Mouse (Mus musculus) hindbrain, embryonic 16.5 days (tissue): ENCODE data around the gene Dand5. TPM values are rescaled to one million over a fixed set of nuclear protein-coding genes. Genes with fewer than 3 reads are reported as not detected.

Experiments
- ATAC-seq: fragments of 200-750 bp; cut with Nextera tagmentation; 2 replicates; pipeline ENCODE4 v1.8.0; 2017; ENCODE audit warnings: moderate TSS enrichment, moderate library complexity
- H3K27ac ChIP-seq: fragments of 300-500 bp; sonication (generic); 2 replicates; pipeline ENCODE4 v1.5.1; 2014; ENCODE audit warnings: low read depth, mild to moderate bottlenecking, control low read depth, low read length, moderate library complexity
- H3K27me3 ChIP-seq: fragments of 300-500 bp; sonication (generic); replicated peaks from 2 replicates; pipeline ENCODE4 v1.6.1; 2014; ENCODE audit warnings: low read length; ENCODE audit not compliant: control insufficient read depth, insufficient read depth
- H3K36me3 ChIP-seq: fragments of 300-500 bp; sonication (generic); 2 replicates; pipeline ENCODE4 v1.6.1; 2014; ENCODE audit warnings: mild to moderate bottlenecking, low read length, moderate library complexity, mixed read lengths; ENCODE audit not compliant: control insufficient read depth, insufficient read depth
- H3K4me1 ChIP-seq: fragments of 300-500 bp; sonication (generic); 2 replicates; pipeline ENCODE4 v1.6.1; 2014; ENCODE audit warnings: low read depth, low read length; ENCODE audit not compliant: control insufficient read depth, insufficient read depth
- H3K4me2 ChIP-seq: fragments of 300-500 bp; sonication (generic); 2 replicates; pipeline ENCODE4 v1.6.1; 2014; ENCODE audit warnings: mild to moderate bottlenecking, low read length, control low read depth, moderate library complexity
- H3K4me3 ChIP-seq: fragments of 300-500 bp; sonication (generic); 2 replicates; pipeline ENCODE4 v1.5.1; 2014; ENCODE audit warnings: mild to moderate bottlenecking, low read length, control low read depth, moderate library complexity
- H3K9ac ChIP-seq: fragments of 300-500 bp; sonication (generic); 2 replicates; pipeline ENCODE4 v1.6.1; 2014; ENCODE audit warnings: low read depth, mild to moderate bottlenecking, control low read depth, low read length, moderate library complexity
- H3K9me3 ChIP-seq: fragments of 300-500 bp; sonication (generic); 2 replicates; pipeline ENCODE4 v1.6.1; 2014; ENCODE audit warnings: mild to moderate bottlenecking, low read length, moderate library complexity; ENCODE audit not compliant: control insufficient read depth
- WGBS: fragments of 180-500 bp; shearing (Covaris S2); extraction: QIAGEN DNeasy Blood & Tissue Kit; methylation state at CpG from one replicate; pipeline ENCODE4 v1.1.7; 2014; 5-methylcytosine and 5-hydroxymethylcytosine counted together
- polyA plus RNA-seq: library from polyadenylated mRNA; unstranded; fragments of >200 nt; fragmentation: Nextera tagmentation; extraction: Ambion mirVana; gene quantifications from 2 replicates; pipeline ENCODE4 v1.2.1, GENCODE M21; 2015

Gene Dand5
- polyA plus RNA-seq, 1 experiment from 2014 or later, result 17.1 TPM

GRCm38 (mm10) chr8:84787523-84788302, 34.9 kb downstream of the Dand5 start:
- no peak overlapping the region for H3K4me3 ChIP-seq
- no peak overlapping the region for H3K4me2 ChIP-seq
- H3K27ac ChIP-seq, result no peak overlapping the region
- no peaks in the 10 kb centered on the region for H3K9me3 ChIP-seq
- no peak for ATAC-seq
- peaks cover 32% of the 10 kb centered on the region for H3K27me3 ChIP-seq
- peaks cover 61% of the 10 kb centered on the region for H3K4me1 ChIP-seq
- H3K9ac ChIP-seq, result no peak overlapping the region; the same call in 1 of the 2 replicates
- 16% methylated on average over 14 of the region's 14 CpGs for WGBS
- H3K36me3 ChIP-seq, result no peaks in the 10 kb centered on the region

- Histone ChIP-seq H3K27ac (peak overlapping the region; percentile 39), H3K36me3 (no peaks in the 10 kb centered on the region), H3K9ac (peak overlapping the region; percentile 13), H3K4me3 (no peak overlapping the region), H3K27me3 (peaks cover 35% of the 10 kb centered on the region), H3K4me2 (peak overlapping the region; percentile 39), H3K4me1 (peaks cover 64% of the 10 kb centered on the region), H3K9me3 (no peaks in the 10 kb centered on the region)
- WGBS, result 14% methylated on average over 11 of the region's 11 CpGs
- no peak for ATAC-seq
Measured at GRCm38 (mm10) chr8:84786801-84787467, 35.7 kb downstream of the Dand5 start.

GRCm38 (mm10) chr8:84785756-84786677, 36.6 kb downstream of the Dand5 start:
- H3K9ac ChIP-seq, result peak overlapping the region; percentile 35
- 12% methylated on average over 38 of the region's 38 CpGs for WGBS
- peak overlapping the region; percentile 39 for H3K4me2 ChIP-seq
- H3K4me1 ChIP-seq, result peaks cover 69% of the 10 kb centered on the region
- H3K27ac ChIP-seq, result peak overlapping the region; percentile 44
- no peak overlapping the region for H3K4me3 ChIP-seq
- peaks cover 41% of the 10 kb centered on the region for H3K27me3 ChIP-seq
- H3K36me3 ChIP-seq, result no peaks in the 10 kb centered on the region
- no peaks in the 10 kb centered on the region for H3K9me3 ChIP-seq
- ATAC-seq, result peak; percentile 41

- peaks cover 37% of the 10 kb centered on the region for H3K27me3 ChIP-seq
- H3K4me1 ChIP-seq, result peaks cover 65% of the 10 kb centered on the region
- H3K9ac ChIP-seq, result no peak overlapping the region; the same call in 1 of the 2 replicates
- no peak overlapping the region for H3K27ac ChIP-seq
- no peaks in the 10 kb centered on the region for H3K36me3 ChIP-seq
- no peak overlapping the region for H3K4me3 ChIP-seq
- ATAC-seq, result no peak
- H3K4me2 ChIP-seq, result peak overlapping the region; percentile 47
- 18% methylated on average over 11 of the region's 11 CpGs for WGBS
- H3K9me3 ChIP-seq, result no peaks in the 10 kb centered on the region
Measured at GRCm38 (mm10) chr8:84785506-84785755, 37.2 kb downstream of the Dand5 start.

GRCm38 (mm10) chr8:84784681-84785505, 37.7 kb downstream of the Dand5 start:
- H3K9ac ChIP-seq, result peak overlapping the region; percentile 59
- no peak for ATAC-seq
- H3K36me3 ChIP-seq, result no peaks in the 10 kb centered on the region
- no peaks in the 10 kb centered on the region for H3K9me3 ChIP-seq
- H3K27me3 ChIP-seq, result peaks cover 32% of the 10 kb centered on the region
- peak overlapping the region; percentile 27 for H3K4me3 ChIP-seq
- 4% methylated on average over 48 of the region's 48 CpGs for WGBS
- H3K27ac ChIP-seq, result no peak overlapping the region
- peaks cover 64% of the 10 kb centered on the region for H3K4me1 ChIP-seq
- H3K4me2 ChIP-seq, result peak overlapping the region; percentile 47

GRCm38 (mm10) chr8:84783919-84784581, 38.6 kb downstream of the Dand5 start:
- H3K9ac ChIP-seq, result peak overlapping the region; percentile 59
- ATAC-seq, result no peak

GRCm38 (mm10) chr8:84783198-84783918, 39.3 kb downstream of the Dand5 start:
- Histone ChIP-seq H3K9me3 (no peaks in the 10 kb centered on the region), H3K4me2 (peak overlapping the region; percentile 47; the same call in 1 of the 2 replicates), H3K4me3 (no peak overlapping the region), H3K27me3 (peaks cover 29% of the 10 kb centered on the region), H3K4me1 (peaks cover 60% of the 10 kb centered on the region), H3K36me3 (no peaks in the 10 kb centered on the region), H3K9ac (0 out of 2 replicates have a peak overlapping the region, but pooled peaks have one; percentile 59), H3K27ac (no peak overlapping the region)
- no peak for ATAC-seq
- 23% methylated on average over 11 of the region's 11 CpGs for WGBS

More at GRCm38 (mm10) chr8:84783919-84784581, 38.6 kb downstream of the Dand5 start:
- Histone ChIP-seq H3K36me3 (no peaks in the 10 kb centered on the region), H3K27me3 (peaks cover 32% of the 10 kb centered on the region), H3K27ac (no peak overlapping the region), H3K4me2 (peak overlapping the region; percentile 47), H3K4me1 (peaks cover 61% of the 10 kb centered on the region), H3K9me3 (no peaks in the 10 kb centered on the region), H3K4me3 (peak overlapping the region; percentile 27)
- 3% methylated on average over 30 of the region's 33 CpGs for WGBS
